Mouse (Mus musculus) CD4-positive naive resting alpha-beta T cell, adult 76 days (primary cell): ENCODE results near the gene Krt23. TPM values are rescaled to one million over a fixed set of nuclear protein-coding genes. Genes with fewer than 3 reads are reported as not detected.

ENCODE experiments used
- total RNA-seq: library from RNA; stranded (reverse); gene quantifications from one replicate; pipeline ENCODE4 v1.2.4, GENCODE M21; 2023

Gene Krt23
- not detected for total RNA-seq

GRCm38 (mm10) chr11:99492733-99493573, at the start of gene Krt23:
Krt23 (minus strand) TSS chr11:99493137.

GRCm38 (mm10) chr11:99521288-99521860, 28.4 kb upstream of the Krt23 start, which contains the start of gene Krt39:
Krt39 (minus strand) TSS chr11:99521338.

GRCm38 (mm10) chr11:99437972-99438371, 55.0 kb downstream of the Krt23 start, which contains the start of gene Krt20:
Krt20 (minus strand) TSS chr11:99438150.

Other genes starting within 250 kb of the Krt23 start
- gene Krt222, start 249.1 kb downstream of the Krt23 start, total RNA-seq, result 0.53 TPM
- not detected for gene Krt24, start 207.9 kb downstream of the Krt23 start, total RNA-seq
- gene Krt25, start 170.2 kb downstream of the Krt23 start, total RNA-seq, result not detected
- gene Krt26, start 155.2 kb downstream of the Krt23 start, total RNA-seq, result not detected
- not detected for gene Krt27, start 142.0 kb downstream of the Krt23 start, total RNA-seq
- not detected for gene Krt28, start 118.2 kb downstream of the Krt23 start, total RNA-seq
- gene Krt10, start 103.8 kb downstream of the Krt23 start, total RNA-seq, result 4.6 TPM
- gene Krt12, start 70.9 kb downstream of the Krt23 start, total RNA-seq, result not detected
- gene Krt20, start 55.0 kb downstream of the Krt23 start, total RNA-seq, result not detected
- gene Krt39, start 28.2 kb upstream of the Krt23 start, total RNA-seq, result not detected
- not detected for gene Krt40, start 50.0 kb upstream of the Krt23 start, total RNA-seq
- gene Krtap3-3, start 57.7 kb upstream of the Krt23 start, total RNA-seq, result not detected
- not detected for gene Krtap3-2, start 63.7 kb upstream of the Krt23 start, total RNA-seq
- gene Gm11939, start 66.3 kb upstream of the Krt23 start, total RNA-seq, result not detected
- not detected for gene Krtap3-1, start 73.5 kb upstream of the Krt23 start, total RNA-seq
- not detected for gene Krtap1-5, start 87.9 kb upstream of the Krt23 start, total RNA-seq
- not detected for gene Krtap1-4, start 90.5 kb upstream of the Krt23 start, total RNA-seq
- not detected for gene Krtap1-3, start 98.2 kb upstream of the Krt23 start, total RNA-seq
- gene Krtap9-3, start 105.0 kb upstream of the Krt23 start, total RNA-seq, result not detected
- not detected for gene Gm11938, start 110.2 kb upstream of the Krt23 start, total RNA-seq
- not detected for gene Gm11937, start 117.1 kb upstream of the Krt23 start, total RNA-seq
- gene Krtap2-4, start 121.7 kb upstream of the Krt23 start, total RNA-seq, result not detected
- not detected for gene Gm11562, start 127.3 kb upstream of the Krt23 start, total RNA-seq
- gene Krtap4-1, start 135.1 kb upstream of the Krt23 start, total RNA-seq, result not detected
- not detected for gene Krtap4-2, start 141.9 kb upstream of the Krt23 start, total RNA-seq
- not detected for gene Krtap4-7, start 151.0 kb upstream of the Krt23 start, total RNA-seq
- gene Gm11555, start 157.1 kb upstream of the Krt23 start, total RNA-seq, result not detected
- not detected for gene Gm11563, start 165.8 kb upstream of the Krt23 start, total RNA-seq
- gene Krtap4-6, start 172.8 kb upstream of the Krt23 start, total RNA-seq, result not detected
- gene Gm14190, start 197.6 kb upstream of the Krt23 start, total RNA-seq, result not detected
- gene Gm14180, start 241.2 kb upstream of the Krt23 start, total RNA-seq, result not detected